Mouse (Mus musculus) liver, embryonic 14.5 days (tissue): ENCODE measurements around the gene Vwc2l. TPM values are rescaled to one million over a fixed set of nuclear protein-coding genes. Genes with fewer than 3 reads are reported as not detected.

Source experiments
- ATAC-seq: fragments of 200-750 bp; cut with Nextera tagmentation; 2 replicates; pipeline ENCODE4 v1.8.0; 2017; ENCODE audit warnings: moderate number of reproducible peaks, mild to moderate bottlenecking, moderate library complexity; ENCODE audit not compliant: insufficient read depth
- DNase-seq, 3 experiments: peaks; one replicate each; pipeline ENCODE4 v3.0.0-alpha.2; 2012 to 2013; ENCODE audit warnings: low read depth in 3 of 3, low spot score in 3 of 3
- H3K27ac ChIP-seq: fragments of 300-500 bp; sonication (generic); 2 replicates; pipeline ENCODE4 v1.5.1; 2014; ENCODE audit warnings: moderate library complexity, mild to moderate bottlenecking, control low read depth, inconsistent platforms
- H3K27me3 ChIP-seq: fragments of 300-500 bp; sonication (generic); 2 replicates; pipeline ENCODE4 v1.6.1; 2014; ENCODE audit warnings: mild to moderate bottlenecking, low read length, moderate library complexity; ENCODE audit not compliant: control insufficient read depth, insufficient read depth
- H3K36me3 ChIP-seq: fragments of 300-500 bp; sonication (generic); replicated peaks from 2 replicates; pipeline ENCODE4 v1.6.1; 2014; ENCODE audit warnings: low read depth; ENCODE audit not compliant: control insufficient read depth, insufficient read depth
- H3K4me1 ChIP-seq, 2 experiments: fragments of 200-500 bp in 1 of 2; fragments of 300-500 bp in 1 of 2; sonication (generic) in 1 of 2; replicated peaks; 2 replicates each; pipeline ENCODE4 v1.6.1; 2012 to 2014; ENCODE audit warnings: antibody characterized with exemption in 1 of 2, inconsistent platforms in 1 of 2, low read length in 1 of 2; ENCODE audit not compliant: control insufficient read depth in 2 of 2, insufficient read depth in 2 of 2
- H3K4me2 ChIP-seq: fragments of 300-500 bp; sonication (generic); 2 replicates; pipeline ENCODE4 v1.6.1; 2014; ENCODE audit warnings: low read depth, mild to moderate bottlenecking, control low read depth, moderate library complexity
- H3K4me3 ChIP-seq, 2 experiments: fragments of 200-500 bp in 1 of 2; fragments of 300-500 bp in 1 of 2; sonication (generic) in 1 of 2; 2 replicates each; pipeline ENCODE4 v1.5.1; 2012 to 2014; ENCODE audit warnings: low read depth in 2 of 2, low read length in 2 of 2, mild to moderate bottlenecking in 2 of 2, control low read depth in 1 of 2, inconsistent platforms in 1 of 2, moderate library complexity in 1 of 2; ENCODE audit not compliant: insufficient read depth in 1 of 2
- H3K9ac ChIP-seq: fragments of 300-500 bp; sonication (generic); replicated peaks from 2 replicates; pipeline ENCODE4 v1.6.1; 2014; ENCODE audit warnings: mild to moderate bottlenecking, control low read depth, moderate library complexity
- H3K9me3 ChIP-seq: fragments of 300-500 bp; sonication (generic); 2 replicates; pipeline ENCODE4 v1.6.1; 2016; ENCODE audit warnings: low read length, mixed read lengths; ENCODE audit not compliant: control insufficient read depth
- CTCF ChIP-seq: IDR thresholded peaks from 2 replicates; pipeline ENCODE4 v1.5.1; 2016; ENCODE audit warnings: antibody characterized with exemption, low read depth, control low read depth
- EP300 ChIP-seq: IDR thresholded peaks from 2 replicates; pipeline ENCODE4 v1.6.1; 2016; ENCODE audit warnings: antibody characterized with exemption, low read depth
- WGBS: fragments of 180-500 bp; shearing (Covaris S2); extraction: QIAGEN DNeasy Blood & Tissue Kit; methylation state at CpG from one replicate; pipeline ENCODE4 v1.1.7; 2014; ENCODE audit not compliant: insufficient replicate concordance; 5-methylcytosine and 5-hydroxymethylcytosine counted together
- polyA plus RNA-seq, 2 experiments: library from polyadenylated mRNA; depleted of rRNA in 1 of 2; stranded (reverse) in 1 of 2; unstranded in 1 of 2; fragments of >200 nt; fragmentation: Nextera tagmentation in 1 of 2; extraction: Ambion mirVana in 1 of 2; gene quantifications; 2 replicates each; pipeline versions ENCODE4 v1.2.1 to v1.2.3; 2012 to 2014

Vwc2l gene
- polyA plus RNA-seq, 2 experiments = not detected

GRCm38 (mm10) chr1:70884156-70884555 is 158.6 kb downstream of the Vwc2l start:
- no peak for ATAC-seq

DNA sequence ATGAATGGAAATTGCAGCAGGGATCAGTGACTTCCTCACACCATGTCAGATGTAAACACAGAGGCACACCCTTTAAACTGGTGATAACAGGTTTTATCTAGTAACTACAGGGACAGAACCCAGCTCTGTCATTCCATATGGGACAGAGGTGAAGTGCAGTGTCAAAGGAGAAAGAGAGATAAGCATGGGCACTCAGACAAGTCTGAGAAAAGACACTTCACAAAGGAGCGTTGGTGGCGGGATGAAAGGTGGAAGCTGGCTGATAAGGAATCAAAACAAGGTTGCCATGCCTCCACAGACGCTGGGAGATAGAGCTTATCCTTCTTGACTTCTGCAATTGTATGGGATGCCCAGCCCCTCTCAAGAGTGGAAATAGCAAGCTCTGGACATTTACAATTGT is 176.8 kb downstream of the Vwc2l start:
- peaks cover 16 to 20% of the 10 kb centered on the region in 2 experiments for H3K4me1 ChIP-seq
- H3K36me3 ChIP-seq = no peaks in the 10 kb centered on the region
- H3K27me3 ChIP-seq = no peaks in the 10 kb centered on the region
- DNase-seq (peak; percentile 73 to 88 (median 76)), ATAC-seq (peak; percentile 99)
- no peak overlapping the region for H3K4me3 ChIP-seq
- TF ChIP-seq CTCF (no peak), EP300 (peak; percentile 99)
- peak overlapping the region; percentile 57 for H3K4me2 ChIP-seq
- 6% methylated on average over 3 of the region's 3 CpGs for WGBS
- no peaks in the 10 kb centered on the region for H3K9me3 ChIP-seq
- H3K9ac ChIP-seq = 0 out of 2 replicates have a peak overlapping the region, but pooled peaks have one; percentile 13
- H3K27ac ChIP-seq = peak overlapping the region; percentile 88

More at GRCm38 (mm10) chr1:70884156-70884555, 158.6 kb downstream of the Vwc2l start:
- no peak overlapping the region for H3K4me2 ChIP-seq
- no peak for TF ChIP-seq CTCF
- no peak for TF ChIP-seq EP300
- no peaks in the 10 kb centered on the region for H3K4me1 ChIP-seq
- H3K9me3 ChIP-seq = no peaks in the 10 kb centered on the region
- no peaks in the 10 kb centered on the region for H3K27me3 ChIP-seq
- DNase-seq = no peak
- 60% methylated on average over 4 of the region's 4 CpGs for WGBS
- H3K27ac ChIP-seq = no peak overlapping the region
- H3K9ac ChIP-seq = no peak overlapping the region
- no peaks in the 10 kb centered on the region for H3K36me3 ChIP-seq
- H3K4me3 ChIP-seq = no peak overlapping the region

DNA sequence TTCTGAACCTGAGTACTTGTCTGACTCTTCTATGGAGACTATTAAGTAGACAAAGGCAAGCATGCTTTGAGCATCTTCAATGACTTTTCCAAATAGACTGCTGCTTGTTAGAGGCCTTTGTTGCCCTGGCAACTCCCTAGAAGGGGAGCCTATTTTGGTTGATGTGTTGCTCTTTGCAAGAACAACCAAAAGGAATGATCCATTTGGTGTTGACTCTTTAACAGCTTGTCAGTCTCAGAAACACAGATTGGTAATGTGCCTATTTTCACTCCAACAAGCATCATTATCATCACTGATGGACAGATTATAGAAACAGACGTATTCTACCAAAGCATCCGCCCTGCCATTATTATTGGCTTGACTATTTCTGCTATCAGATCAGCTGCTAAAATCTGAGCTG is 181.9 kb downstream of the Vwc2l start:
- H3K4me1 ChIP-seq = peaks cover 11 to 21% of the 10 kb centered on the region in 2 experiments
- H3K4me2 ChIP-seq = no peak overlapping the region
- H3K9me3 ChIP-seq = no peaks in the 10 kb centered on the region
- no peak overlapping the region for H3K4me3 ChIP-seq
- H3K27ac ChIP-seq = no peak overlapping the region
- H3K27me3 ChIP-seq = no peaks in the 10 kb centered on the region
- no peak for DNase-seq
- no peak overlapping the region for H3K9ac ChIP-seq
- 63% methylated on average over 2 of the region's 2 CpGs for WGBS
- no peaks in the 10 kb centered on the region for H3K36me3 ChIP-seq
- no peak for TF ChIP-seq EP300
- TF ChIP-seq CTCF = no peak
- no peak for ATAC-seq

DNA sequence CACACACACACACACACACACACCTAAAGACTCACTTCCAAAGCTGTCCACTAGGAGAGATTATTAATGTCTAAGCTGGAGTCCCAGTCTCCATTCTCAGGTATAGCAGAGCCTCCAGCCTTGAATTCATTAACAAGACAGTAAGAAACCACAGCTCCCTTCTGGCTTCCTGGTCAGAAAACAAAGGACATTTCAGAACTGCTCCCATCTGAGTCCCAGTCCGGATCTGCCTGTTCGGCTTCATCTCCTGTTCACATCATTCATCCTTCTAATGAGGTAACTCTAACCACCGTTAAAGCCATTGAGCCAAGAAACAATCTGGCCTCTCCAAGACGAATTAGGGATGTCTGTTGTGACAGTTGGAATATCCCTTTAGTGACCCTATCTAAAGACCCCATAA is 185.7 kb downstream of the Vwc2l start:
- H3K4me2 ChIP-seq = no peak overlapping the region
- no peak for ATAC-seq
- TF ChIP-seq CTCF = no peak
- TF ChIP-seq EP300 = no peak
- no peak for DNase-seq
- H3K9ac ChIP-seq = no peak overlapping the region
- H3K27me3 ChIP-seq = no peaks in the 10 kb centered on the region
- H3K9me3 ChIP-seq = no peaks in the 10 kb centered on the region
- no peak overlapping the region for H3K4me3 ChIP-seq
- no peaks in the 10 kb centered on the region for H3K36me3 ChIP-seq
- WGBS = 63% methylated on average over 4 of the region's 4 CpGs
- H3K4me1 ChIP-seq = peaks cover 5 to 10% of the 10 kb centered on the region in 2 experiments
- H3K27ac ChIP-seq = no peak overlapping the region

GRCm38 (mm10) chr1:70913071-70913470 is 187.6 kb downstream of the Vwc2l start:
- H3K27ac ChIP-seq = no peak overlapping the region

More at GRCm38 (mm10) chr1:70913071-70913470, 187.6 kb downstream of the Vwc2l start:
- no peak for TF ChIP-seq CTCF
- no peak for TF ChIP-seq EP300
- DNase-seq (no peak), ATAC-seq (no peak)
- H3K9ac ChIP-seq = no peak overlapping the region
- H3K4me3 ChIP-seq = no peak overlapping the region
- 52% methylated on average over 9 of the region's 9 CpGs for WGBS
- no peaks in the 10 kb centered on the region for H3K9me3 ChIP-seq
- H3K4me2 ChIP-seq = no peak overlapping the region
- no peaks in the 10 kb centered on the region for H3K36me3 ChIP-seq
- H3K27me3 ChIP-seq = no peaks in the 10 kb centered on the region
- peaks cover 10 to 14% of the 10 kb centered on the region in 2 experiments for H3K4me1 ChIP-seq
